Mouse (Mus musculus): ENCODE results near the gene Cc2d2b. TPM values are rescaled to one million over a fixed set of nuclear protein-coding genes. Genes with fewer than 3 reads are reported as not detected.

Cc2d2b gene
- polyA plus RNA-seq, 1 experiment: not detected

DNA sequence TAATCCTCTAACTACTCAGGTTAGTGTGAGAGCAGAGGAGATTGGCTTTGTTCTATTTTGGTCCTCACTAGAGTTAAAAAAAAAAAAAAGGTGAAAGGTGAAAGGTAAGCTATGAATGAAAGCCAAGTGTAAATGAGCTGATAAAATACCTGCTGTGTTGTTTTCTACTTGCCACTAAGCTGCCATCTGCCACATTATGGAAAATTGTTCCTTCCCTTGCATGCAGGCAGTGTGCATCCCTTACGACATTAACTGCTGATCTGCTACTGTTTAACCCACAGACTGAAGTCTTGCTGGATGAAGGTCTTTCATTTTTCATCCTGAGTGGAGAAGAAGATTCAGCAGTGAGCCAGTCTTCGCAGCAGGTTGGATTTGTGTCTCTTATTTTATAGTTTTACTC, 11.5 kb downstream of the Cc2d2b start:
- Histone ChIP-seq H3K4me2 (ENCODE audit: low read depth) (no peak overlapping the region), H3ac (ENCODE audit: control insufficient read depth, insufficient read length) (no peak overlapping the region), H3K36me3 (ENCODE audit: control insufficient read depth, insufficient read depth) (no peaks in the 10 kb centered on the region), H3K27me3 (ENCODE audit: control insufficient read depth, insufficient read depth, insufficient read length) (peaks cover 28% of the 10 kb centered on the region), H3K79me2 (ENCODE audit: control insufficient read depth, insufficient read depth) (no peaks in the 10 kb centered on the region), H3K4me3 (no peak overlapping the region)
- no peak for TF ChIP-seq E2F4 (IDR thresholded peaks at IDR 0.05; ENCODE audit: insufficient read depth)
- TF ChIP-seq POLR2AphosphoS2 (IDR thresholded peaks at IDR 0.05; ENCODE audit: insufficient read length, low read depth): no peak
- TF ChIP-seq REST (IDR thresholded peaks at IDR 0.05; ENCODE audit: insufficient read depth, insufficient read length): no peak
- no peak for TF ChIP-seq CEBPB (IDR thresholded peaks at IDR 0.05; ENCODE audit: insufficient read depth, poor library complexity, severe bottlenecking)
- TF ChIP-seq SRF (IDR thresholded peaks at IDR 0.05; ENCODE audit: control insufficient read depth, insufficient read length, low read depth): no peak
- TF ChIP-seq TCF12 (IDR thresholded peaks at IDR 0.05; ENCODE audit: insufficient read depth, poor library complexity, severe bottlenecking): no peak
- no peak for TF ChIP-seq MYOG (IDR thresholded peaks at IDR 0.05; ENCODE audit: control insufficient read depth in 1 of 3, insufficient read depth in 1 of 3, insufficient read length in 2 of 3, low read depth in 2 of 3)
- no peak for TF ChIP-seq USF1 (IDR thresholded peaks at IDR 0.05; ENCODE audit: low read depth)
- TF ChIP-seq MYOD1 (IDR thresholded peaks at IDR 0.05; ENCODE audit: control insufficient read depth in 1 of 3, insufficient read length in 2 of 3, low read depth in 2 of 3): no peak
- TF ChIP-seq MAX (IDR thresholded peaks at IDR 0.05; ENCODE audit: low read depth): no peak
- no peak for TF ChIP-seq TCF3 (IDR thresholded peaks at IDR 0.05; ENCODE audit: insufficient read length, low read depth)
- no peak for TF ChIP-seq POLR2A (IDR thresholded peaks at IDR 0.05; ENCODE audit: insufficient read length, low read depth)

GRCm38 (mm10) chr19:40762023-40762759, 13.6 kb downstream of the Cc2d2b start:
- Histone ChIP-seq H3K4me3 (no peak overlapping the region), H3K27me3 (ENCODE audit: control insufficient read depth, insufficient read depth, insufficient read length) (peaks cover 18% of the 10 kb centered on the region), H3ac (ENCODE audit: control insufficient read depth, insufficient read length) (no peak overlapping the region), H3K79me2 (ENCODE audit: control insufficient read depth, insufficient read depth) (no peaks in the 10 kb centered on the region), H3K4me2 (ENCODE audit: low read depth) (no peak overlapping the region), H3K36me3 (ENCODE audit: control insufficient read depth, insufficient read depth) (no peaks in the 10 kb centered on the region)
- no peak for TF ChIP-seq TCF12 (IDR thresholded peaks at IDR 0.05; ENCODE audit: insufficient read depth, poor library complexity, severe bottlenecking)
- TF ChIP-seq REST (IDR thresholded peaks at IDR 0.05; ENCODE audit: insufficient read depth, insufficient read length): no peak
- no peak for TF ChIP-seq USF1 (IDR thresholded peaks at IDR 0.05; ENCODE audit: low read depth)
- TF ChIP-seq POLR2AphosphoS2 (IDR thresholded peaks at IDR 0.05; ENCODE audit: insufficient read length, low read depth): no peak
- TF ChIP-seq SRF (IDR thresholded peaks at IDR 0.05; ENCODE audit: control insufficient read depth, insufficient read length, low read depth): no peak
- no peak for TF ChIP-seq CEBPB (IDR thresholded peaks at IDR 0.05; ENCODE audit: insufficient read depth, poor library complexity, severe bottlenecking)
- no peak for TF ChIP-seq MYOD1 (IDR thresholded peaks at IDR 0.05; ENCODE audit: control insufficient read depth in 1 of 3, insufficient read length in 2 of 3, low read depth in 2 of 3)
- TF ChIP-seq POLR2A (IDR thresholded peaks at IDR 0.05; ENCODE audit: insufficient read length, low read depth): no peak
- no peak for TF ChIP-seq MYOG (IDR thresholded peaks at IDR 0.05; ENCODE audit: control insufficient read depth in 1 of 3, insufficient read depth in 1 of 3, insufficient read length in 2 of 3, low read depth in 2 of 3)
- TF ChIP-seq MAX (IDR thresholded peaks at IDR 0.05; ENCODE audit: low read depth): no peak
- TF ChIP-seq TCF3 (IDR thresholded peaks at IDR 0.05; ENCODE audit: insufficient read length, low read depth): no peak
- TF ChIP-seq E2F4 (IDR thresholded peaks at IDR 0.05; ENCODE audit: insufficient read depth): no peak

GRCm38 (mm10) chr19:40767189-40767588, 18.6 kb downstream of the Cc2d2b start:
- no peak overlapping the region for H3ac ChIP-seq (ENCODE audit: control insufficient read depth, insufficient read length)
- no peak overlapping the region for H3K4me2 ChIP-seq (ENCODE audit: low read depth)
- H3K27me3 ChIP-seq (ENCODE audit: control insufficient read depth, insufficient read depth, insufficient read length): peaks cover 12% of the 10 kb centered on the region
- H3K36me3 ChIP-seq (ENCODE audit: control insufficient read depth, insufficient read depth): no peaks in the 10 kb centered on the region
- TF ChIP-seq REST (IDR thresholded peaks at IDR 0.05; ENCODE audit: insufficient read depth, insufficient read length) (no peak), POLR2AphosphoS2 (IDR thresholded peaks at IDR 0.05; ENCODE audit: insufficient read length, low read depth) (no peak)
- H3K4me3 ChIP-seq: no peak overlapping the region
- H3K79me2 ChIP-seq (ENCODE audit: control insufficient read depth, insufficient read depth): no peaks in the 10 kb centered on the region

DNA sequence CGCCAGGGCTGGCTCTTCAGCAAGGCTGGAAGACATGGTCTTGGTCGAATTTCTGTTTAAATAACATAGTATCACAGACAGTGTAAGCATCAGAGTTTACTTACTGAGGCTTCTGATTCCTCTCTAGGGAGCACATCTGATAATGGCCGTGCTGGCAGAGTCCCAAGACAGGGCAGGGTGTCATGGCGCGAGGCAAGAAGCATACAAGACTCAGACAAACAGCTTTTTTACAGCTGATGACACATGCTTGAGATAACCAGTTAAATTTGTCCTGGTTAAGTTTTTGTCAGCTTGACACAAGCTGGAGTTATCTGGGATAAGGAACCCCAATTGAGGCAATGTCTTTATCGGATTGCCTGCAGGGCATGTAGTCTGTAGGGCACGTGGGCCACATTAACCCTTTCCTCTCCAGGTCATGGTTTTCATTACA, 20.8 kb downstream of the Cc2d2b start:
- Histone ChIP-seq H3ac (ENCODE audit: control insufficient read depth, insufficient read length) (no peak overlapping the region), H3K4me3 (no peak overlapping the region), H3K4me2 (ENCODE audit: low read depth) (no peak overlapping the region), H3K79me2 (ENCODE audit: control insufficient read depth, insufficient read depth) (no peaks in the 10 kb centered on the region), H3K36me3 (ENCODE audit: control insufficient read depth, insufficient read depth) (no peaks in the 10 kb centered on the region), H3K27me3 (ENCODE audit: control insufficient read depth, insufficient read depth, insufficient read length) (peaks cover 7% of the 10 kb centered on the region)
- TF ChIP-seq POLR2A (IDR thresholded peaks at IDR 0.05; ENCODE audit: insufficient read length, low read depth) (no peak), CEBPB (IDR thresholded peaks at IDR 0.05; ENCODE audit: insufficient read depth, poor library complexity, severe bottlenecking) (no peak), USF1 (IDR thresholded peaks at IDR 0.05; ENCODE audit: low read depth) (no peak), TCF12 (IDR thresholded peaks at IDR 0.05; ENCODE audit: insufficient read depth, poor library complexity, severe bottlenecking) (no peak), SRF (IDR thresholded peaks at IDR 0.05; ENCODE audit: control insufficient read depth, insufficient read length, low read depth) (no peak), E2F4 (IDR thresholded peaks at IDR 0.05; ENCODE audit: insufficient read depth) (no peak), MYOG (IDR thresholded peaks at IDR 0.05; ENCODE audit: control insufficient read depth in 1 of 3, insufficient read depth in 1 of 3, insufficient read length in 2 of 3, low read depth in 2 of 3) (no peak)
